In genomic region chr11:70655571-70656455, GRCm38 (mm10) we compare ENCODE assay signal across 8 mouse cellular contexts. TPM values are rescaled to one million over a fixed set of nuclear protein-coding genes. Genes with fewer than 3 reads are reported as not detected.
DNase-seq lines count a peak whose midpoint lies in the region; ATAC-seq lines count a peak whose summit lies in the region.

No protein-coding gene starts in this region.

- WGBS in forebrain, embryonic 13.5 days, result under 1% methylated on average over 61 of the region's 61 CpGs
- WGBS in limb, embryonic 12.5 days, result under 1% methylated on average over 61 of the region's 61 CpGs
- under 1% methylated on average over 61 of the region's 61 CpGs for WGBS in midbrain, embryonic 14.5 days

- peaks cover 28% of the 10 kb centered on the region for H3K36me3 ChIP-seq in forebrain, embryonic 13.5 days (ENCODE audit: poor library complexity, severe bottlenecking)
- peaks cover 39% of the 10 kb centered on the region for H3K36me3 ChIP-seq in limb, embryonic 12.5 days
- H3K36me3 ChIP-seq in midbrain, embryonic 14.5 days (ENCODE audit: control insufficient read depth, insufficient read depth, low read length), result peaks cover 26% of the 10 kb centered on the region

- no peaks in the 10 kb centered on the region for H3K9me3 ChIP-seq in forebrain, embryonic 13.5 days (replicated peaks)
- no peaks in the 10 kb centered on the region for H3K9me3 ChIP-seq in limb, embryonic 12.5 days
- no peaks in the 10 kb centered on the region for H3K9me3 ChIP-seq in midbrain, embryonic 14.5 days (ENCODE audit: control insufficient read depth, low read length)

- peak overlapping the region; percentile 97 for H3K27ac ChIP-seq in forebrain, embryonic 13.5 days
- peak overlapping the region; percentile 98 for H3K27ac ChIP-seq in limb, embryonic 12.5 days
- H3K27ac ChIP-seq in midbrain, embryonic 14.5 days (replicated peaks; ENCODE audit: low read depth, low read length), result peak overlapping the region; percentile 42; the same call in 1 of the 2 replicates

- H3K4me1 ChIP-seq in forebrain, embryonic 13.5 days, result peaks cover 42% of the 10 kb centered on the region
- H3K4me1 ChIP-seq in limb, embryonic 12.5 days (replicated peaks), result peaks cover 57% of the 10 kb centered on the region
- H3K4me1 ChIP-seq in midbrain, embryonic 14.5 days (ENCODE audit: control insufficient read depth, insufficient read depth, low read length), result peaks cover 28% of the 10 kb centered on the region

- peak; percentile 34; the same call in 1 of the 2 replicates for ATAC-seq in forebrain, embryonic 13.5 days
- ATAC-seq in limb, embryonic 12.5 days (ENCODE audit: insufficient number of reproducible peaks, insufficient read depth, low FRiP score, low TSS enrichment, low read depth), result no peak
- ATAC-seq in midbrain, embryonic 14.5 days (ENCODE audit: low FRiP score, low TSS enrichment), result no peak

- H3K9ac ChIP-seq in forebrain, embryonic 13.5 days, result peak overlapping the region; percentile 98
- H3K9ac ChIP-seq in limb, embryonic 12.5 days (replicated peaks), result peak overlapping the region; percentile 97
- H3K9ac ChIP-seq in midbrain, embryonic 14.5 days (replicated peaks; ENCODE audit: low read length), result peak overlapping the region; percentile 97

- H3K4me3 ChIP-seq in forebrain, embryonic 13.5 days, result peak overlapping the region; percentile 100
- peak overlapping the region; percentile 97 for H3K4me3 ChIP-seq in limb, embryonic 12.5 days (replicated peaks)
- H3K4me3 ChIP-seq in midbrain, embryonic 14.5 days (replicated peaks; ENCODE audit: low read depth, low read length), result peak overlapping the region; percentile 99

- intact Hi-C loops in heart, postnatal 36 days (cut with DNase I), result loop anchor here (1.0 to 10.0 kb wide), 3 partner anchors 12 to 661 kb away; partner anchors contain the start of genes Gabarap, Inca1, Kif1c and Phf23

- peak; percentile 26 for DNase-seq in CD8-positive naive resting alpha-beta T cell, adult 2 months (ENCODE audit: low read depth in 2 of 2, low spot score in 2 of 2)
- peak; percentile 68 for DNase-seq in adrenal gland, adult 8-10 months
- peak; percentile 66 to 83 for DNase-seq in heart, postnatal 36 days
- peak; percentile 57 for DNase-seq in midbrain, embryonic 14.5 days
- DNase-seq in thymus, postnatal 0 days (ENCODE audit: low spot score), result peak; percentile 22
- DNase-seq in layer of hippocampus, postnatal 36 days, result no peak

- H3K4me2 ChIP-seq in forebrain, embryonic 13.5 days, result peak overlapping the region; percentile 93
- peak overlapping the region; percentile 97 for H3K4me2 ChIP-seq in limb, embryonic 12.5 days
- peak overlapping the region; percentile 86 for H3K4me2 ChIP-seq in midbrain, embryonic 14.5 days (ENCODE audit: low read length)

- H3K27me3 ChIP-seq in forebrain, embryonic 13.5 days, result no peaks in the 10 kb centered on the region
- no peaks in the 10 kb centered on the region for H3K27me3 ChIP-seq in limb, embryonic 12.5 days
- no peaks in the 10 kb centered on the region for H3K27me3 ChIP-seq in midbrain, embryonic 14.5 days (ENCODE audit: control insufficient read depth, insufficient read depth, low read length)

RNA-seq across cellular contexts. Expression of gene Eno3, which starts 1.2 kb away (rescaled TPM):
- 10 to 100 TPM; 39.4 to 66.5 (median 54.7) TPM for total RNA-seq in adrenal gland, adult 8-10 months (2022)
- 7.1 and 7.4 TPM in 2 replicates for polyA plus RNA-seq in forebrain, embryonic 13.5 days (2015; fragmentation: Nextera tagmentation; extraction: Ambion mirVana)
- total RNA-seq in heart, postnatal 36 days (2021), result 1,000 to 10,000 TPM; 1,887 to 1,957 TPM
- 34.2 and 38.2 TPM in 2 replicates for polyA plus RNA-seq in limb, embryonic 12.5 days (2016; fragmentation: Nextera tagmentation; extraction: Ambion mirVana)
- polyA plus RNA-seq in midbrain, embryonic 14.5 days (2014; fragmentation: Nextera tagmentation; extraction: Ambion mirVana), result 8.5 and 8.7 TPM in 2 replicates
- polyA plus RNA-seq in thymus, postnatal 0 days (2015; fragmentation: Nextera tagmentation; extraction: Ambion mirVana), result 13.1 and 14.7 TPM in 2 replicates
- total RNA-seq in layer of hippocampus, postnatal 36 days (2021), result 1 to 10 TPM; 5.2 to 7.4 TPM

RNA-seq across cellular contexts. Expression of gene Pfn1, which starts 1.4 kb away (rescaled TPM):
- total RNA-seq in adrenal gland, adult 8-10 months (2022), result 1,000 to 10,000 TPM in 1 of 4 experiments, 100 to 1,000 TPM in 3; 582 to 1,056 (median 737) TPM
- polyA plus RNA-seq in forebrain, embryonic 13.5 days (2015; fragmentation: Nextera tagmentation; extraction: Ambion mirVana), result 919 and 977 TPM in 2 replicates
- 100 to 1,000 TPM; 283 to 296 TPM for total RNA-seq in heart, postnatal 36 days (2021)
- polyA plus RNA-seq in limb, embryonic 12.5 days (2016; fragmentation: Nextera tagmentation; extraction: Ambion mirVana), result 1,494 and 1,514 TPM in 2 replicates
- 661 and 672 TPM in 2 replicates for polyA plus RNA-seq in midbrain, embryonic 14.5 days (2014; fragmentation: Nextera tagmentation; extraction: Ambion mirVana)
- 2,783 and 3,382 TPM in 2 replicates for polyA plus RNA-seq in thymus, postnatal 0 days (2015; fragmentation: Nextera tagmentation; extraction: Ambion mirVana)
- total RNA-seq in layer of hippocampus, postnatal 36 days (2021), result 100 to 1,000 TPM; 346 to 373 TPM

RNA-seq across cellular contexts. Expression of gene Slc25a11, which starts 8.5 kb away (rescaled TPM):
- 100 to 1,000 TPM; 121 to 137 (median 127) TPM for total RNA-seq in adrenal gland, adult 8-10 months (2022)
- 156 and 165 TPM in 2 replicates for polyA plus RNA-seq in forebrain, embryonic 13.5 days (2015; fragmentation: Nextera tagmentation; extraction: Ambion mirVana)
- 100 to 1,000 TPM; 570 to 607 TPM for total RNA-seq in heart, postnatal 36 days (2021)
- polyA plus RNA-seq in limb, embryonic 12.5 days (2016; fragmentation: Nextera tagmentation; extraction: Ambion mirVana), result 161 and 163 TPM in 2 replicates
- polyA plus RNA-seq in midbrain, embryonic 14.5 days (2014; fragmentation: Nextera tagmentation; extraction: Ambion mirVana), result 158 and 171 TPM in 2 replicates
- 137 and 139 TPM in 2 replicates for polyA plus RNA-seq in thymus, postnatal 0 days (2015; fragmentation: Nextera tagmentation; extraction: Ambion mirVana)
- total RNA-seq in layer of hippocampus, postnatal 36 days (2021), result 100 to 1,000 TPM; 115 to 119 TPM

RNA-seq across cellular contexts. Expression of gene Rnf167, which starts 8.8 kb away (rescaled TPM):
- 100 to 1,000 TPM in 2 of 4 experiments, 10 to 100 TPM in 2; 82.3 to 136 (median 110) TPM for total RNA-seq in adrenal gland, adult 8-10 months (2022)
- 108 and 119 TPM in 2 replicates for polyA plus RNA-seq in forebrain, embryonic 13.5 days (2015; fragmentation: Nextera tagmentation; extraction: Ambion mirVana)
- 10 to 100 TPM; 52.5 to 57.9 TPM for total RNA-seq in heart, postnatal 36 days (2021)
- 95.8 and 104 TPM in 2 replicates for polyA plus RNA-seq in limb, embryonic 12.5 days (2016; fragmentation: Nextera tagmentation; extraction: Ambion mirVana)
- polyA plus RNA-seq in midbrain, embryonic 14.5 days (2014; fragmentation: Nextera tagmentation; extraction: Ambion mirVana), result 95.9 and 104 TPM in 2 replicates
- 214 and 226 TPM in 2 replicates for polyA plus RNA-seq in thymus, postnatal 0 days (2015; fragmentation: Nextera tagmentation; extraction: Ambion mirVana)
- total RNA-seq in layer of hippocampus, postnatal 36 days (2021), result 10 to 100 TPM; 85.6 to 88.0 TPM

RNA-seq across cellular contexts. Expression of gene Spag7, which starts 13.4 kb away (rescaled TPM):
- 100 to 1,000 TPM in 1 of 4 experiments, 10 to 100 TPM in 3; 79.2 to 112 (median 89.0) TPM for total RNA-seq in adrenal gland, adult 8-10 months (2022)
- 173 and 177 TPM in 2 replicates for polyA plus RNA-seq in forebrain, embryonic 13.5 days (2015; fragmentation: Nextera tagmentation; extraction: Ambion mirVana)
- 10 to 100 TPM; 95.0 to 98.6 TPM for total RNA-seq in heart, postnatal 36 days (2021)
- polyA plus RNA-seq in limb, embryonic 12.5 days (2016; fragmentation: Nextera tagmentation; extraction: Ambion mirVana), result 151 TPM in 2 replicates
- 101 and 132 TPM in 2 replicates for polyA plus RNA-seq in midbrain, embryonic 14.5 days (2014; fragmentation: Nextera tagmentation; extraction: Ambion mirVana)
- polyA plus RNA-seq in thymus, postnatal 0 days (2015; fragmentation: Nextera tagmentation; extraction: Ambion mirVana), result 63.7 and 85.0 TPM in 2 replicates
- 10 to 100 TPM; 48.2 to 50.8 TPM for total RNA-seq in layer of hippocampus, postnatal 36 days (2021)

Comparison
In these comparisons a context has a peak if more than half of its experiments do, and no peak if none do; other contexts are left out.
1. DNase-seq: peak in CD8-positive naive resting alpha-beta T cell, adult 2 months (2 of 2), adrenal gland, adult 8-10 months (single experiment), heart, postnatal 36 days (2 of 2), midbrain, embryonic 14.5 days (single experiment) and thymus, postnatal 0 days (single experiment); none in layer of hippocampus, postnatal 36 days (0 of 2).
2. H3K27ac ChIP-seq: peak in every context shown above with its lines; median percentile 98 in limb, embryonic 12.5 days; 97 in forebrain, embryonic 13.5 days; 42 in midbrain, embryonic 14.5 days.
3. Peak in every context shown above with its lines, with median percentiles within 50 percentile points of each other: H3K4me2 ChIP-seq, H3K4me3 ChIP-seq and H3K9ac ChIP-seq.